Mouse (Mus musculus): ENCODE measurements at regions not wholly inside any gene's neighbourhood (a gene's known extent, or its start where the extent isn't known, plus 50 kb on each side); places are given as distances from the start of the nearest gene placed in this dataset.
"Not testable (repeated sequence)": the region's sequence is repeated elsewhere in the genome, so short reads cannot be mapped to it uniquely, and the experiment has no call there.

- 8% methylated on average over 38 of the region's 45 CpGs for WGBS
- H3K9me3 ChIP-seq; H3K4me1 ChIP-seq; H3K27ac ChIP-seq; H3K36me3 ChIP-seq; H3K27me3 ChIP-seq; ATAC-seq (ENCODE audit: low FRiP score, low read depth); H3K9ac ChIP-seq: not testable (repeated sequence)
- H3K4me3 ChIP-seq: peak overlapping the region; percentile 40
- peak overlapping the region; percentile 56 for H3K4me2 ChIP-seq (replicated peaks)
Measured at GRCm38 (mm10) chr12:22030717-22031116, 613.3 kb upstream of the Ywhaq start.

- H3K27ac ChIP-seq; H3K36me3 ChIP-seq; H3K4me1 ChIP-seq; H3K27me3 ChIP-seq; H3K9me3 ChIP-seq; H3K9ac ChIP-seq; ATAC-seq (ENCODE audit: low FRiP score, low read depth): not testable (repeated sequence)
- WGBS: 7% methylated on average over 45 of the region's 45 CpGs
- Histone ChIP-seq H3K4me2 (replicated peaks) (peak overlapping the region; percentile 56), H3K4me3 (peak overlapping the region; percentile 40)
Measured at GRCm38 (mm10) chr12:22030263-22030662, 612.8 kb upstream of the Ywhaq start.
